Mouse (Mus musculus) hindbrain, embryonic 15.5 days (tissue): Measurements from ENCODE around the gene Adam4. TPM values are rescaled to one million over a fixed set of nuclear protein-coding genes. Genes with fewer than 3 reads are reported as not detected.
"Not testable (repeated sequence)": the region's sequence is repeated elsewhere in the genome, so short reads cannot be mapped to it uniquely, and the experiment has no call there.

ENCODE experiments used
- ATAC-seq: fragments of 200-750 bp; cut with Nextera tagmentation; 2 replicates; pipeline ENCODE4 v1.8.0; 2017; ENCODE audit warnings: low read depth, moderate number of reproducible peaks, moderate TSS enrichment; ENCODE audit not compliant: low FRiP score
- H3K27ac ChIP-seq: fragments of 300-500 bp; sonication (generic); replicated peaks from 2 replicates; pipeline ENCODE4 v1.5.1; 2015; ENCODE audit warnings: mild to moderate bottlenecking, inconsistent platforms
- H3K27me3 ChIP-seq: fragments of 300-500 bp; sonication (generic); 2 replicates; pipeline ENCODE4 v1.6.1; 2015; ENCODE audit warnings: control low read depth, inconsistent platforms
- H3K36me3 ChIP-seq: fragments of 300-500 bp; sonication (generic); 2 replicates; pipeline ENCODE4 v1.6.1; 2015; ENCODE audit warnings: control low read depth, inconsistent platforms
- H3K4me1 ChIP-seq: fragments of 300-500 bp; sonication (generic); replicated peaks from 2 replicates; pipeline ENCODE4 v1.6.1; 2015; ENCODE audit warnings: control low read depth, inconsistent platforms
- H3K4me2 ChIP-seq: fragments of 300-500 bp; sonication (generic); 2 replicates; pipeline ENCODE4 v1.6.1; 2015; ENCODE audit warnings: moderate library complexity, mild to moderate bottlenecking, inconsistent platforms
- H3K4me3 ChIP-seq: fragments of 300-500 bp; sonication (generic); 2 replicates; pipeline ENCODE4 v1.5.1; 2015; ENCODE audit warnings: mild to moderate bottlenecking, inconsistent platforms
- H3K9ac ChIP-seq: fragments of 300-500 bp; sonication (generic); 2 replicates; pipeline ENCODE4 v1.6.1; 2015; ENCODE audit warnings: inconsistent platforms
- H3K9me3 ChIP-seq: fragments of 300-500 bp; sonication (generic); 2 replicates; pipeline ENCODE4 v1.6.1; 2016; ENCODE audit warnings: control low read depth, inconsistent platforms
- WGBS: fragments of 180-500 bp; shearing (Covaris S2); methylation state at CpG from one replicate; pipeline ENCODE4 v1.1.7; 2015; 5-methylcytosine and 5-hydroxymethylcytosine counted together
- polyA plus RNA-seq: library from polyadenylated mRNA; unstranded; fragments of >200 nt; fragmentation: Nextera tagmentation; extraction: Ambion mirVana; gene quantifications from 2 replicates; pipeline ENCODE4 v1.2.1, GENCODE M21; 2015

The Adam4 gene
- 0.45 and 0.50 TPM in 2 replicates for polyA plus RNA-seq

DNA sequence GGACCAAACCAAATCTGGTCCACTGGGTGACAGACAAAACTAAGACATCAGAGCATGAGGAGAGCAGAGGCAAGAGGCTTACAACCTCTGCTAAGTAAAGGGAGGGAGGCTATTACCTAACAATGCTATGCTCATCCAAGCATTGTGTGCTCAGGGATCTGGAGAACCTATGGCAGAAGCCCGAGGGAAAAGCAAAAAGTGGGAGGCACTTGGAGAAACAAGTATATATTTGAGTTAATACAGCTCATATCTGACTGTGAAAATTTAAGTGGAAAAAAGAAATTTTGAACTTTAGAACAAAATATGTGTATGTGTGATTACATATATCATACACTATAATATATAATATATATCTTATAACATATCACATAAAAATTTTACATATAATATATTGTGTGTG is at the start of gene Adam4:
Gene Adam4 (minus strand): TSS at position 101 of the 400 bp plus-strand sequence.
- H3K4me1 ChIP-seq: no peaks in the 10 kb centered on the region
- no peak for ATAC-seq
- H3K27ac ChIP-seq: no peak within 1 kb of the TSS
- no peak within 1 kb of the TSS for H3K4me3 ChIP-seq
- 0 out of 2 replicates have a peak, but pooled peaks cover 7% of the 10 kb centered on the region for H3K9me3 ChIP-seq
- 92% methylated on average over 1 of the region's 1 CpGs for WGBS
- peaks cover 6% of the 10 kb centered on the region; the same call in 1 of the 2 replicates for H3K36me3 ChIP-seq
- H3K9ac ChIP-seq: no peak within 1 kb of the TSS
- no peak within 1 kb of the TSS for H3K4me2 ChIP-seq
- no peaks in the 10 kb centered on the region for H3K27me3 ChIP-seq

DNA sequence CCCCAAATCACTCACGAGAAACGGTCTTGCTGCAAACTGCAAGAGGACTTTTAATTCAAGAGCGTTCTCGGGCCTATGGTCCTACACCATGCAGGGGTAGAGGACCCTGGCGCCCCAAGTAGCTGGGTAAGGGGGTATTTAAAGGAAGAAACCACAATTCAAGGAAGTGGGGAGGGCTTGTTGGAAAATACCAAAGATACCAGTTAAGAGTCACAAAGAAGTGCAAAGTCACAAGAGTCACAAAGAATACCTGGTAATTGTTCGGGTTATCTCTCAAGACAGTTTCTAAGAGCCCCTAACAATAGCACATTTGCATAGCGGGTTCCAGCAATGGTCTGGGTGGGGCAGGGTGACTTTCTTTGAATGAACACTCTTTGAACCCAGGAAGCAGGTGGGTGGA is 37.3 kb upstream of the Adam4 start:
- H3K4me2 ChIP-seq, H3K27me3 ChIP-seq, ATAC-seq, H3K27ac ChIP-seq, H3K9me3 ChIP-seq, H3K36me3 ChIP-seq, H3K4me1 ChIP-seq, H3K9ac ChIP-seq, H3K4me3 ChIP-seq: not testable (repeated sequence)
- WGBS: 97% methylated on average over 7 of the region's 7 CpGs

DNA sequence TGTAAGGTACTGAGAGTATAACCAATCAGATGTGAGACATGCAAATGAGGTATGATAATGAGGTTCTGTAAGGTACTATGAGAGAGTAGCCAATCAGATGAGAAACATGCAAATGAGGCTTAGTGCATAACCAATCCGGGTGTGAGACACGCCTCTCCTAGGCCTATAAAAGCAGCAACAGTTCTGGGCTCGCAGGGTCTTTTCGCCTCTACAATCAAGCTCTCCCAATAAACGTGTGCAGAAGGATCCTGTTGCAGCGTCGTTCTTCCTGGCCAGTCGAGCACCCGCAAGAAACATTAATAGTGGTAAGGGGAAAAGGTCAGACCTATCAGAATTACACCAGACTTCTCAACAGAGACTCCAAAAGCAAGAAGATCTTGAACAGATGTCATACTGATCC is 17.2 kb upstream of the Adam4 start:
- not testable (repeated sequence) for H3K36me3 ChIP-seq, H3K4me1 ChIP-seq, H3K9ac ChIP-seq, H3K4me3 ChIP-seq, H3K27me3 ChIP-seq, H3K27ac ChIP-seq, ATAC-seq, H3K4me2 ChIP-seq, H3K9me3 ChIP-seq
- 96% methylated on average over 9 of the region's 9 CpGs for WGBS

DNA sequence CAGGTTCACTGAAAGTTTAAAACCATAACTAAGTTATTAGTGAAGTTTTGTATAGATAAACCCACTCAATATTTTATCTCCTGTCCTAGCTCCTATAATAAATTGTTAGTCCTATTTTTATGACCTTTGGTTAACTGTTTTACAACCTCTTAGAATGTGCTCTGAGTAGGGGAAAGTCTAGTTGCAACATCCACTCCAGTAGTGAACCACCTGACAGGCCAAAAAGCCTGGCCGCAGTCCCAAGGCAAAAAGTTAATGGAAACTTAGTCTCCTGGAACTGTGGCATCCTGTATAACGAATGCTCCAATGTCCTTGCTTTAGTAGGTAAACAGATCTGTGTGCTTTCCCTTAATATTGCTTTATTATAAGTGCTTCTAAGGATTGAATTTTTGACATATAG is 13.0 kb upstream of the Adam4 start:
- not testable (repeated sequence) for H3K9me3 ChIP-seq, H3K4me2 ChIP-seq, H3K9ac ChIP-seq, ATAC-seq, H3K27ac ChIP-seq, H3K4me3 ChIP-seq, H3K4me1 ChIP-seq, H3K27me3 ChIP-seq
- H3K36me3 ChIP-seq: peaks cover 11% of the 10 kb centered on the region; the same call in 1 of the 2 replicates
- 94% methylated on average over 2 of the region's 2 CpGs for WGBS

DNA sequence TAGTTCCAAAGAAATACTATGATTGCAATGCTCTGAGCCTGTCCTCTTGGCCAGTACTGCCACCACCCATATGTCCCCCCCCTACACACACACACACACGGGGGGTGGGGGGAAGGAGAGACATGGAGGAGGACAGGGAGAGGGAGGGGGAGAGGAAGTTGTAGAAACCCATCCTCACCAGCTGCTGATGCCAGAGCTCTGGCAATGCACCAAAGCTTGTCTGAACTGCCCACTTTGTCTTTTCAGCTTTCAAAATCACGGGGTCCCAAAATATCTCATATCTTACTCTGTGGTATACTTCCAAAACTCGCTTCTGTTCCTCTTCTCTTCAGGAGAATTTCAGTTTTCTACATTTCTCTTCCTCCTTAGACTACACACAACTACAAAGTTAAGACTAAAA is 8.5 kb downstream of the Adam4 start:
- no peak overlapping the region for H3K9ac ChIP-seq
- no peak for ATAC-seq
- no peaks in the 10 kb centered on the region for H3K36me3 ChIP-seq
- H3K4me1 ChIP-seq: no peaks in the 10 kb centered on the region
- no peak overlapping the region for H3K4me2 ChIP-seq
- WGBS: 76% methylated on average over 3 of the region's 3 CpGs
- no peak overlapping the region for H3K4me3 ChIP-seq
- H3K9me3 ChIP-seq: no peaks in the 10 kb centered on the region
- no peak overlapping the region for H3K27ac ChIP-seq
- H3K27me3 ChIP-seq: no peaks in the 10 kb centered on the region

DNA sequence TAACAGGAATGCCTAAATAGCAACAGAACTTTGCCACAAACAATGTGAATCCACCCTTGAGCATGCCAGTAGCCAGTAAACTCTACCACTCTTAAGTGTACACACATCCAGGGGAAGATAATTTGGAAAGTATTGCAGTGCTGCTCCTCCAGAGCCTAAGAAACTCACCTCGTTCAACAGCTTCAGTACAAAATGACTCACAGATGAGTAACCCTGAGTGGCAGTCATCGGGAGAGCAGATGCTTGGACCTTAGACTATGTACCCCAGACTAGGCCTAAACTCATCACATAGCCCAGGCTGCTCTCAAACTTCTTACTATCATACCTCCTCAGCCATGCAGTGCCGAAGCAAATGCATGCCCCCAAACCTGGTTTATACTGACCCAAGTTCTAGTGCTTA is 12.8 kb downstream of the Adam4 start:
- Histone ChIP-seq H3K4me3 (no peak overlapping the region), H3K4me2 (no peak overlapping the region), H3K27me3 (no peaks in the 10 kb centered on the region), H3K9me3 (no peaks in the 10 kb centered on the region), H3K4me1 (no peaks in the 10 kb centered on the region), H3K27ac (no peak overlapping the region), H3K9ac (no peak overlapping the region), H3K36me3 (no peaks in the 10 kb centered on the region)
- no peak for ATAC-seq
- WGBS: 90% methylated on average over 3 of the region's 3 CpGs

DNA sequence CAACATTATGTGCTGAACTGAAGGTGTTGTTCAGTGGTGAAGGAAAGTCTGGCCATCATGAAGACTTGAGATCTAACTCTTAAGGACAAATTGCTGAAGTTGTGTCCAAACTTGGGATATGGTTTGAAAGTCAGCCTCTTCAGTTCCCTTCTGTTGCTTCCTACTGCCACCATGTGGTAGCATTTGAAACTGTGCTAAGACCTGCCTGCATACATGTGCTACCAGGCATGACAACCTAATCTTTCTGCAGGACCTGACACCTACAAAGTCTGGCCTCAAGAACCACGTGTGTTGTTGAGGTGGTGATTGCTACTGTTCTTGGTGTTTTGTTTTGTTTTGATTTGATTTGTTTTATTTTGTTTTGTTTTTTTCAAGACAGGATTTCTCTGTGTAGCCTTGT is 19.6 kb downstream of the Adam4 start:
- Histone ChIP-seq H3K9me3 (no peaks in the 10 kb centered on the region), H3K27me3 (no peaks in the 10 kb centered on the region), H3K4me3 (no peak overlapping the region), H3K4me2 (no peak overlapping the region), H3K27ac (no peak overlapping the region), H3K36me3 (no peaks in the 10 kb centered on the region), H3K4me1 (no peaks in the 10 kb centered on the region), H3K9ac (no peak overlapping the region)
- WGBS: 15% methylated on average over 1 of the region's 1 CpGs
- ATAC-seq: no peak

DNA sequence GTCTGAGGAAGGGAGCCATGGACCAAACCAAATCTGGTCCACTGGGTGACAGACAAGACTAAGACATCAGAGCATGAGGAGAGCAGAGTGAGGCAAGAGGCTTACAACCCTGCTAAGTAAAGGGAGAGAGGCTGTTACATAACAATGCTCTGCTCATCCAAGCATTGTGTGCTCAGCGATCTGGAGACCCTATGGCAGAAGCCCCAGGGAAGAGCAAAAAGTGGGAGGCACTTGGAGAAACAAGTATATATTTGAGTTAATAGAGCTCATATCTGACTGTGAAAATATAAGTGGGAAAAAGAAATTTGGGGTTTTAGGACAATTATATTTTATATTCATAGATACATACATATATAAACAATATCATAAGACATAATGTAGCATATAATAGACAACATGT is 42.4 kb downstream of the Adam4 start, which contains the start of gene Gm4787:
Gene Gm4787 (minus strand): TSS at position 101 of the 400 bp plus-strand sequence.
- not testable (repeated sequence) for H3K9ac ChIP-seq, H3K4me2 ChIP-seq, H3K27ac ChIP-seq, H3K4me3 ChIP-seq, H3K27me3 ChIP-seq, H3K9me3 ChIP-seq, H3K4me1 ChIP-seq, H3K36me3 ChIP-seq, ATAC-seq
- 61% methylated on average over 1 of the region's 1 CpGs for WGBS

Other genes with a start within 250 kb of the Adam4 start
- 10.3 and 12.2 TPM in 2 replicates for gene Slc8a3, start 88.8 kb downstream of the Adam4 start, polyA plus RNA-seq
- 0.28 and 0.51 TPM in 2 replicates for gene Gm4787, start 42.5 kb downstream of the Adam4 start, polyA plus RNA-seq
- gene Cox16, start 63.2 kb upstream of the Adam4 start, polyA plus RNA-seq: 114 and 123 TPM in 2 replicates
- gene Gm20498, start 111.0 kb upstream of the Adam4 start, polyA plus RNA-seq: 33.9 and 39.5 TPM in 2 replicates
- 33.3 and 40.2 TPM in 2 replicates for gene Synj2bp, start 111.0 kb upstream of the Adam4 start, polyA plus RNA-seq
- 0.99 and 1.0 TPM in 2 replicates for gene Adam21, start 146.5 kb upstream of the Adam4 start, polyA plus RNA-seq
- gene Med6, start 173.1 kb upstream of the Adam4 start, polyA plus RNA-seq: 39.4 and 42.4 TPM in 2 replicates
- 18.4 and 20.6 TPM in 2 replicates for gene Ttc9, start 209.3 kb upstream of the Adam4 start, polyA plus RNA-seq